Mouse (Mus musculus) heart, postnatal 36 days (tissue): ENCODE data around the gene Amigo1. TPM values are rescaled to one million over a fixed set of nuclear protein-coding genes. Genes with fewer than 3 reads are reported as not detected.

Experiments used
- DNase-seq, 2 experiments: peaks; one replicate each; pipeline ENCODE4 v3.0.0; 2021 to 2022
- intact Hi-C: fragments of 180-260 bp; cut with DNase I; formaldehyde crosslinking; loops from one replicate; pipeline ENCODE4 v1.15.1; 2025
- total RNA-seq, 2 experiments: library from RNA; stranded (reverse); gene quantifications; 2 replicates each; pipeline ENCODE4 v1.2.3; 2021

The Amigo1 gene
- total RNA-seq, 2 experiments from 2014 or later: 15.1 to 15.5 TPM

- intact Hi-C loops: no loop called here
- no peak for DNase-seq
These were observed 7.1 kb upstream of the Amigo1 start for GRCm38 (mm10) chr3:108178756-108179715.

GRCm38 (mm10) chr3:108180514-108180913 is 5.6 kb upstream of the Amigo1 start:
- DNase-seq: no peak
- intact Hi-C loops: no loop called here

GRCm38 (mm10) chr3:108184742-108185141 is 1.4 kb upstream of the Amigo1 start:
- no peak for DNase-seq
- intact Hi-C loops: no loop called here

GRCm38 (mm10) chr3:108185460-108186097 is 556 bp upstream of the Amigo1 start:
- DNase-seq: no peak
- intact Hi-C loops: no loop called here

GRCm38 (mm10) chr3:108187111-108187795 is 1.1 kb downstream of the Amigo1 start:
- intact Hi-C loops: no loop called here
- no peak for DNase-seq

- DNase-seq: no peak
- intact Hi-C loops: no loop called here
These were observed 2.8 kb downstream of the Amigo1 start for GRCm38 (mm10) chr3:108188716-108189490.

GRCm38 (mm10) chr3:108189897-108190296 is 3.8 kb downstream of the Amigo1 start:
- no peak for DNase-seq

GRCm38 (mm10) chr3:108193686-108194085 is 7.6 kb downstream of the Amigo1 start:
- no peak for DNase-seq
- intact Hi-C loops: no loop called here

More at GRCm38 (mm10) chr3:108189897-108190296, 3.8 kb downstream of the Amigo1 start:
- intact Hi-C loops: no loop called here

GRCm38 (mm10) chr3:108195287-108195686 is 9.2 kb downstream of the Amigo1 start:
- no peak for DNase-seq
- intact Hi-C loops: no loop called here

- intact Hi-C loops: no loop called here
- no peak for DNase-seq
These were observed 9.9 kb downstream of the Amigo1 start for GRCm38 (mm10) chr3:108195941-108196590.

GRCm38 (mm10) chr3:108197066-108197497 is 10.9 kb downstream of the Amigo1 start:
- intact Hi-C loops: no loop called here
- no peak for DNase-seq

GRCm38 (mm10) chr3:108199231-108199630 is 13.1 kb downstream of the Amigo1 start:
- no peak for DNase-seq
- intact Hi-C loops: no loop called here

- peak; percentile 95 to 97 for DNase-seq
- intact Hi-C loops: loop anchor here (5.0 to 10.0 kb wide), 2 partner anchors 113 to 354 kb away; partner anchors contain the start of gene Ampd2
These were observed 14.5 kb downstream of the Amigo1 start, which contains the start of gene Cyb561d1 for GRCm38 (mm10) chr3:108200329-108201323. TSS of gene Cyb561d1 (minus strand) at chr3:108201212.

- no peak for DNase-seq
- intact Hi-C loops: loop anchor here (5.0 to 10.0 kb wide), 2 partner anchors 115 to 352 kb away; partner anchors contain the start of gene Ampd2
These were observed 16.4 kb downstream of the Amigo1 start for GRCm38 (mm10) chr3:108202506-108202905.

- intact Hi-C loops: loop anchor here (5.0 to 10.0 kb wide), 2 partner anchors 116 to 352 kb away; partner anchors contain the start of gene Ampd2
These were observed 17.1 kb downstream of the Amigo1 start for GRCm38 (mm10) chr3:108203212-108203611.

GRCm38 (mm10) chr3:108203621-108204325 is 17.6 kb downstream of the Amigo1 start:
- DNase-seq: peak; percentile 81 to 90
- intact Hi-C loops: loop anchor here (1.0 to 10.0 kb wide), 3 partner anchors 39 to 351 kb away; partner anchors contain the start of gene Ampd2

More at GRCm38 (mm10) chr3:108203212-108203611, 17.1 kb downstream of the Amigo1 start:
- no peak for DNase-seq

- intact Hi-C loops: loop anchor here (1.0 to 10.0 kb wide), 3 partner anchors 40 to 350 kb away; partner anchors contain the start of gene Ampd2
- no peak for DNase-seq
These were observed 18.3 kb downstream of the Amigo1 start for GRCm38 (mm10) chr3:108204470-108204869.
